Mouse (Mus musculus) midbrain, embryonic 12.5 days (tissue): ENCODE data around the gene Scaf8. TPM values are rescaled to one million over a fixed set of nuclear protein-coding genes. Genes with fewer than 3 reads are reported as not detected.

Experiments
- ATAC-seq: fragments of 200-750 bp; cut with Nextera tagmentation; 2 replicates; pipeline ENCODE4 v1.8.0; 2017; ENCODE audit warnings: low read depth, moderate TSS enrichment, moderate library complexity; ENCODE audit not compliant: low FRiP score
- H3K27ac ChIP-seq: fragments of 300-500 bp; sonication (generic); replicated peaks from 2 replicates; pipeline ENCODE4 v1.5.1; 2016; ENCODE audit warnings: mild to moderate bottlenecking
- H3K27me3 ChIP-seq: fragments of 300-500 bp; sonication (generic); 2 replicates; pipeline ENCODE4 v1.6.1; 2016; ENCODE audit warnings: mild to moderate bottlenecking
- H3K36me3 ChIP-seq: fragments of 300-500 bp; sonication (generic); 2 replicates; pipeline ENCODE4 v1.6.1; 2016
- H3K4me1 ChIP-seq: fragments of 300-500 bp; sonication (generic); 2 replicates; pipeline ENCODE4 v1.6.1; 2016
- H3K4me2 ChIP-seq: fragments of 300-500 bp; sonication (generic); replicated peaks from 2 replicates; pipeline ENCODE4 v1.6.1; 2016; ENCODE audit warnings: mild to moderate bottlenecking, moderate library complexity
- H3K4me3 ChIP-seq: fragments of 300-500 bp; sonication (generic); 2 replicates; pipeline ENCODE4 v1.5.1; 2016; ENCODE audit warnings: mild to moderate bottlenecking
- H3K9ac ChIP-seq: fragments of 300-500 bp; sonication (generic); replicated peaks from 2 replicates; pipeline ENCODE4 v1.6.1; 2016; ENCODE audit warnings: mild to moderate bottlenecking, moderate library complexity
- H3K9me3 ChIP-seq: fragments of 300-500 bp; sonication (generic); 2 replicates; pipeline ENCODE4 v1.6.1; 2016; ENCODE audit warnings: mild to moderate bottlenecking
- WGBS: fragments of 180-500 bp; shearing (Covaris S2); methylation state at CpG from one replicate; pipeline ENCODE4 v1.1.7; 2016; 5-methylcytosine and 5-hydroxymethylcytosine counted together
- polyA plus RNA-seq: library from polyadenylated mRNA; unstranded; fragments of >200 nt; fragmentation: Nextera tagmentation; extraction: Ambion mirVana; gene quantifications from 2 replicates; pipeline ENCODE4 v1.2.1, GENCODE M21; 2016

Gene Scaf8
- polyA plus RNA-seq, 1 experiment from 2014 or later = 28.0 TPM

DNA sequence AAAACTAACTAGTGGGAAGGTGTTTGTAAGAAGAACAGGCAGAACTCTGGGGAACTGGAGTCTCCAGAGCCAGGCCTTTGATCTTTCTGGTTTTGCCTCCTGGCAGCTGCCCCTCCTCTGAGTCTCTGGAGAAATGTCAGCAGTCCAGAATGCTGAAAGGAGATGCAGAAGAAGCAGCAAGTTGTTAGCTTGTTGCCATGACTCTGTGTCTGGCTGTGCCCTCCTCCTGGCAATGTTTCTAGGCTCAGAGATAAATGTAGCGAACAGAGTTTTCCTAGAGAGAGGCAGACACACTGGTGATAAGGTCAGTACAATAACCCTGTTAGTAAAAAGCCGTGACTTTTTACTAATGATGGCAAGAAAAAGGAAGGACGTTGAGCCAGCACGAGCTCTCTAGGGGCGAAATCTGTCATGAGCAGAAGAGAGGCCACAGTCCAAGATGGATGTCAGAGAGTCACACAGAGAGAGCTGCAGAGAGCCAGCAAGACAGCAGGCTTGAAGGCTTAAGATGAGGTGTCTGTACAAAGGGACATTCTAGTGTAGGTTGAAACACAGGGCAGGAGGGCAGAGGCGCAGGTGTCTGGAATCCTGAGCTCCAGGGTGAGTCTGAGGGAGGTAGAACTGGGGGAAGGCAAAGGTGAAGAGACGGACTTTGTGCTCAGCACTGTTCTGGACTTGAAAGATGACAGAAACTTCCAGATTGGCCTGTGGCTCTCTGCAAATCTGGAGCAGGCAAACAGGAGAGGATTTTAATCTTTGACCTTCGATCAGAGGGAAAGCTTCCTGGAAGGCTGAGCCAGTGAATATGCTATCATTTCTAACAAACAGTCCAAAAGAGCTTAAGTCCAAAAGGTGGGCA is 130.3 kb downstream of the Scaf8 start:
- no peaks in the 10 kb centered on the region for H3K9me3 ChIP-seq
- no peaks in the 10 kb centered on the region; the same call in 1 of the 2 replicates for H3K36me3 ChIP-seq
- no peak overlapping the region for H3K4me3 ChIP-seq
- H3K27me3 ChIP-seq = no peaks in the 10 kb centered on the region
- H3K4me2 ChIP-seq = no peak overlapping the region
- no peak overlapping the region for H3K9ac ChIP-seq
- ATAC-seq = no peak
- no peak overlapping the region for H3K27ac ChIP-seq
- peaks cover 30% of the 10 kb centered on the region for H3K4me1 ChIP-seq
- WGBS = 82% methylated on average over 8 of the region's 8 CpGs

DNA sequence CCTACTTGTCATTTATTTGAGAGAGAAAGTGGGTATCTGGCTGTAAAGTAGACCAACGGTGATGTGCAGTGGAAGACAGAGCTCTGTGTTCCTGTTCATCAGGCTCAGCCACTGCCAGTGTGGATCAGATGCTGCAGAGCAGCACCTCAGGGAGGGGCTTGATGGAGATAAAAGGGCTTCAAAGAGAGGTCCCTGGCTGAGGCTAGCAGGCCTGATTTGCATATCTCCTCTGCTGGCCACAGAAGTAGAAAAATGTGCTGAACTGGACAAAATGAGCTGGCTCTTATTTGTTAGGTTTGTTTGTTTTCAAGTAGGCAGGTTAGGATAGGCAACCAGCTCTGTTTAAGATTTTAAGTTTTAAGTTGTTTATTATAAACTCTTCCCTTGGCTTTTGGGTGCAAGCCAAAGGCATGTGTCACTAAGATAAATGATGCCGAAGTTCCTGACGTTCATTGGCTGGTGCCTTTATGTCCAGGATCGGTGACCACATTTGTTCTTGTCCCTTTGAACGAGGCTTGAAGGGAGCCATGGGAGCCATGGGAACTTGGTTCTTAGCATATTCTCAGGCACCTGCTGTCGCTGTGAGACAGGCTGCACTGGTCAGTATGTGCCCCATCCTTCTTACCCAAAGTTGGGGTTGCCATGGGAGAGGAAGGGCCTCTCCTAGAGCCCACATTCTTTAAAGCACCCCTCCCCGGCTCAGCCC is 132.0 kb downstream of the Scaf8 start:
- no peak overlapping the region for H3K9ac ChIP-seq
- H3K4me1 ChIP-seq = peaks cover 30% of the 10 kb centered on the region
- H3K9me3 ChIP-seq = no peaks in the 10 kb centered on the region
- H3K4me3 ChIP-seq = no peak overlapping the region
- no peaks in the 10 kb centered on the region; the same call in 1 of the 2 replicates for H3K36me3 ChIP-seq
- ATAC-seq = peak; percentile 59
- H3K27ac ChIP-seq = peak overlapping the region; percentile 46
- no peaks in the 10 kb centered on the region for H3K27me3 ChIP-seq
- WGBS = 50% methylated on average over 7 of the region's 7 CpGs
- H3K4me2 ChIP-seq = no peak overlapping the region

Other genes starting within 250 kb of the Scaf8 start
- 2.8 and 5.1 TPM in 2 replicates for gene Tiam2, start 211.6 kb downstream of the Scaf8 start, polyA plus RNA-seq